Mouse (Mus musculus) liver, embryonic 15.5 days (tissue): Measurements from ENCODE around the gene Tradd. TPM values are rescaled to one million over a fixed set of nuclear protein-coding genes. Genes with fewer than 3 reads are reported as not detected.
"Not testable (repeated sequence)": the region's sequence is repeated elsewhere in the genome, so short reads cannot be mapped to it uniquely, and the experiment has no call there.

Experiments used
- ATAC-seq: fragments of 200-750 bp; cut with Nextera tagmentation; 2 replicates; pipeline ENCODE4 v1.8.0; 2017; ENCODE audit warnings: moderate number of reproducible peaks, mild to moderate bottlenecking, moderate library complexity; ENCODE audit not compliant: insufficient read depth
- H3K27ac ChIP-seq: fragments of 300-500 bp; sonication (generic); replicated peaks from 2 replicates; pipeline ENCODE4 v1.5.1; 2015; ENCODE audit warnings: mild to moderate bottlenecking, inconsistent platforms
- H3K27me3 ChIP-seq: fragments of 300-500 bp; sonication (generic); 2 replicates; pipeline ENCODE4 v1.6.1; 2015; ENCODE audit warnings: mild to moderate bottlenecking, inconsistent platforms
- H3K36me3 ChIP-seq: fragments of 300-500 bp; sonication (generic); replicated peaks from 2 replicates; pipeline ENCODE4 v1.6.1; 2015; ENCODE audit warnings: moderate library complexity, mild to moderate bottlenecking, inconsistent platforms
- H3K4me1 ChIP-seq: fragments of 300-500 bp; sonication (generic); replicated peaks from 2 replicates; pipeline ENCODE4 v1.6.1; 2015; ENCODE audit warnings: inconsistent platforms
- H3K4me2 ChIP-seq: fragments of 300-500 bp; sonication (generic); 2 replicates; pipeline ENCODE4 v1.6.1; 2015; ENCODE audit warnings: moderate library complexity, mild to moderate bottlenecking, inconsistent platforms
- H3K4me3 ChIP-seq: fragments of 300-500 bp; sonication (generic); replicated peaks from 2 replicates; pipeline ENCODE4 v1.5.1; 2015; ENCODE audit warnings: mild to moderate bottlenecking, inconsistent platforms
- H3K9ac ChIP-seq: fragments of 300-500 bp; sonication (generic); 2 replicates; pipeline ENCODE4 v1.6.1; 2015; ENCODE audit warnings: moderate library complexity, mild to moderate bottlenecking, inconsistent platforms
- H3K9me3 ChIP-seq: fragments of 300-500 bp; sonication (generic); replicated peaks from 2 replicates; pipeline ENCODE4 v1.6.1; 2016; ENCODE audit warnings: inconsistent platforms
- WGBS: fragments of 180-500 bp; shearing (Covaris S2); methylation state at CpG from one replicate; pipeline ENCODE4 v1.1.7; 2015; ENCODE audit warnings: mixed read lengths; ENCODE audit not compliant: insufficient replicate concordance; 5-methylcytosine and 5-hydroxymethylcytosine counted together
- polyA plus RNA-seq: library from polyadenylated mRNA; unstranded; fragments of >200 nt; fragmentation: Nextera tagmentation; extraction: Ambion mirVana; gene quantifications from 2 replicates; pipeline ENCODE4 v1.2.1, GENCODE M21; 2015

Gene Tradd
- polyA plus RNA-seq, 1 experiment from 2014 or later: 14.9 TPM

GRCm38 (mm10) chr8:105233126-105233935, 31.1 kb downstream of the Tradd start:
- peaks cover 30% of the 10 kb centered on the region for H3K36me3 ChIP-seq
- peak; percentile 52 for ATAC-seq
- no peaks in the 10 kb centered on the region for H3K27me3 ChIP-seq
- peak overlapping the region; percentile 33 for H3K4me2 ChIP-seq
- peak overlapping the region; percentile 53 for H3K27ac ChIP-seq
- WGBS: 44% methylated on average over 1 of the region's 1 CpGs
- H3K4me3 ChIP-seq: no peak overlapping the region
- H3K9me3 ChIP-seq: no peaks in the 10 kb centered on the region
- peaks cover 33% of the 10 kb centered on the region for H3K4me1 ChIP-seq
- no peak overlapping the region for H3K9ac ChIP-seq

GRCm38 (mm10) chr8:105232321-105232693, 32.1 kb downstream of the Tradd start:
- H3K36me3 ChIP-seq: peaks cover 35% of the 10 kb centered on the region
- H3K9me3 ChIP-seq, ATAC-seq, H3K27me3 ChIP-seq, H3K9ac ChIP-seq, H3K4me2 ChIP-seq, H3K4me3 ChIP-seq, H3K27ac ChIP-seq: not testable (repeated sequence)
- WGBS: 70% methylated on average over 4 of the region's 4 CpGs
- H3K4me1 ChIP-seq: peaks cover 38% of the 10 kb centered on the region

- no peak for ATAC-seq
- Histone ChIP-seq H3K9ac (no peak overlapping the region), H3K36me3 (peaks cover 33% of the 10 kb centered on the region), H3K27ac (no peak overlapping the region), H3K4me2 (no peak overlapping the region), H3K9me3 (no peaks in the 10 kb centered on the region), H3K4me1 (peaks cover 44% of the 10 kb centered on the region), H3K4me3 (no peak overlapping the region), H3K27me3 (no peaks in the 10 kb centered on the region)
- WGBS: 64% methylated on average over 12 of the region's 12 CpGs
Observed at GRCm38 (mm10) chr8:105231503-105232320, 32.7 kb downstream of the Tradd start.

- Histone ChIP-seq H3K27ac (peak overlapping the region; percentile 90), H3K27me3 (no peaks in the 10 kb centered on the region), H3K4me1 (peaks cover 35% of the 10 kb centered on the region), H3K4me2 (peak overlapping the region; percentile 84), H3K36me3 (0 out of 2 replicates have a peak, but pooled peaks cover 5% of the 10 kb centered on the region), H3K9me3 (no peaks in the 10 kb centered on the region), H3K4me3 (peak overlapping the region; percentile 86), H3K9ac (peak overlapping the region; percentile 91)
- ATAC-seq: peak; percentile 20; the same call in 1 of the 2 replicates
- 12% methylated on average over 6 of the region's 6 CpGs for WGBS
Observed at GRCm38 (mm10) chr8:105225917-105226316, 38.5 kb downstream of the Tradd start.

- Histone ChIP-seq H3K36me3 (0 out of 2 replicates have a peak, but pooled peaks cover 5% of the 10 kb centered on the region), H3K9me3 (no peaks in the 10 kb centered on the region), H3K9ac (peak overlapping the region; percentile 91), H3K4me2 (peak overlapping the region; percentile 84), H3K4me1 (peaks cover 35% of the 10 kb centered on the region), H3K4me3 (peak overlapping the region; percentile 86), H3K27ac (peak overlapping the region; percentile 90), H3K27me3 (no peaks in the 10 kb centered on the region)
- WGBS: under 1% methylated on average over 27 of the region's 27 CpGs
- ATAC-seq: no peak; the same call in 1 of the 2 replicates
Observed at GRCm38 (mm10) chr8:105225272-105225593, 39.2 kb downstream of the Tradd start.

GRCm38 (mm10) chr8:105224413-105225271, 39.8 kb downstream of the Tradd start, which contains the start of gene D230025D16Rik:
Gene D230025D16Rik (plus strand): TSS chr8:105225145.
- H3K9me3 ChIP-seq: no peaks in the 10 kb centered on the region
- peak within 1 kb of the TSS; percentile 86 for H3K4me3 ChIP-seq
- peak; percentile 91 for ATAC-seq
- H3K27me3 ChIP-seq: no peaks in the 10 kb centered on the region
- 4% methylated on average over 34 of the region's 34 CpGs for WGBS
- H3K4me2 ChIP-seq: peak within 1 kb of the TSS; percentile 84
- peak within 1 kb of the TSS; percentile 90 for H3K27ac ChIP-seq
- H3K36me3 ChIP-seq: 0 out of 2 replicates have a peak, but pooled peaks cover 5% of the 10 kb centered on the region
- H3K9ac ChIP-seq: peak within 1 kb of the TSS; percentile 91
- H3K4me1 ChIP-seq: peaks cover 35% of the 10 kb centered on the region

GRCm38 (mm10) chr8:105223850-105224249, 40.6 kb downstream of the Tradd start:
- Histone ChIP-seq H3K9ac (no peak overlapping the region), H3K36me3 (0 out of 2 replicates have a peak, but pooled peaks cover 5% of the 10 kb centered on the region), H3K4me2 (peak overlapping the region; percentile 84; the same call in 1 of the 2 replicates), H3K27me3 (no peaks in the 10 kb centered on the region), H3K4me3 (peak overlapping the region; percentile 86), H3K4me1 (peaks cover 31% of the 10 kb centered on the region), H3K27ac (peak overlapping the region; percentile 90), H3K9me3 (no peaks in the 10 kb centered on the region)
- ATAC-seq: no peak
- whole genome bisulfite sequencing: 66% methylated on average over 7 of the region's 7 CpGs

GRCm38 (mm10) chr8:105217926-105218522, 46.4 kb downstream of the Tradd start:
- no peaks in the 10 kb centered on the region for H3K27me3 ChIP-seq
- H3K36me3 ChIP-seq: no peaks in the 10 kb centered on the region
- H3K9me3 ChIP-seq: no peaks in the 10 kb centered on the region
- no peak for ATAC-seq
- H3K9ac ChIP-seq: no peak overlapping the region
- H3K4me3 ChIP-seq: no peak overlapping the region
- WGBS: 61% methylated on average over 5 of the region's 5 CpGs
- H3K4me2 ChIP-seq: no peak overlapping the region
- no peaks in the 10 kb centered on the region for H3K4me1 ChIP-seq
- H3K27ac ChIP-seq: no peak overlapping the region

GRCm38 (mm10) chr8:105214104-105214503, 50.3 kb downstream of the Tradd start:
- no peak overlapping the region for H3K4me2 ChIP-seq
- no peak overlapping the region for H3K27ac ChIP-seq
- H3K36me3 ChIP-seq: no peaks in the 10 kb centered on the region
- peaks cover 7% of the 10 kb centered on the region; the same call in 1 of the 2 replicates for H3K4me1 ChIP-seq
- H3K9me3 ChIP-seq: no peaks in the 10 kb centered on the region
- H3K27me3 ChIP-seq: no peaks in the 10 kb centered on the region
- H3K9ac ChIP-seq: no peak overlapping the region
- 76% methylated on average over 5 of the region's 5 CpGs for WGBS
- no peak overlapping the region for H3K4me3 ChIP-seq
- ATAC-seq: no peak
